Mouse (Mus musculus): ENCODE measurements around the gene Zfyve1. TPM values are rescaled to one million over a fixed set of nuclear protein-coding genes. Genes with fewer than 3 reads are reported as not detected.

Zfyve1 gene
- polyA plus RNA-seq, 1 experiment from 2014 or later: 9.4 TPM

Other genes starting within 250 kb of the Zfyve1 start
- gene Dpf3, start 109.5 kb downstream of the Zfyve1 start, polyA plus RNA-seq (2014; fragmentation: Nextera tagmentation; extraction: Ambion mirVana): 13.0 and 14.6 TPM in 2 replicates
- 29.9 and 32.7 TPM in 2 replicates for gene Dcaf4, start 76.8 kb downstream of the Zfyve1 start, polyA plus RNA-seq (2014; fragmentation: Nextera tagmentation; extraction: Ambion mirVana)
- gene Rbm25, start 34.0 kb upstream of the Zfyve1 start, polyA plus RNA-seq (2014; fragmentation: Nextera tagmentation; extraction: Ambion mirVana): 213 and 239 TPM in 2 replicates
- gene Psen1, start 90.9 kb upstream of the Zfyve1 start, polyA plus RNA-seq (2014; fragmentation: Nextera tagmentation; extraction: Ambion mirVana): 48.5 and 54.8 TPM in 2 replicates
- 0.57 and 0.58 TPM in 2 replicates for gene Papln, start 166.4 kb upstream of the Zfyve1 start, polyA plus RNA-seq (2014; fragmentation: Nextera tagmentation; extraction: Ambion mirVana)